Mouse (Mus musculus) neural tube, embryonic 11.5 days (tissue): ENCODE results near the gene Tmem104. TPM values are rescaled to one million over a fixed set of nuclear protein-coding genes. Genes with fewer than 3 reads are reported as not detected.

Experiments used
- ATAC-seq: fragments of 200-750 bp; cut with Nextera tagmentation; 2 replicates; pipeline ENCODE4 v1.8.0; 2017; ENCODE audit warnings: moderate number of reproducible peaks, mild to moderate bottlenecking, moderate TSS enrichment, moderate library complexity; ENCODE audit not compliant: insufficient read depth, low FRiP score, low TSS enrichment
- DNase-seq: peaks from one replicate; pipeline ENCODE4 v3.0.0-alpha.2; 2015; ENCODE audit warnings: low spot score
- H3K27ac ChIP-seq: fragments of 300-500 bp; sonication (generic); 2 replicates; pipeline ENCODE4 v1.5.1; 2014; ENCODE audit warnings: low read depth, mild to moderate bottlenecking, low read length
- H3K27me3 ChIP-seq: fragments of 300-500 bp; sonication (generic); 2 replicates; pipeline ENCODE4 v1.6.1; 2014; ENCODE audit warnings: mild to moderate bottlenecking, low read length, mixed read lengths; ENCODE audit not compliant: control insufficient read depth, insufficient read depth
- H3K36me3 ChIP-seq: fragments of 300-500 bp; sonication (generic); 2 replicates; pipeline ENCODE4 v1.6.1; 2014; ENCODE audit warnings: mild to moderate bottlenecking, low read length, moderate library complexity, mixed read lengths; ENCODE audit not compliant: control insufficient read depth, insufficient read depth
- H3K4me1 ChIP-seq: fragments of 300-500 bp; sonication (generic); 2 replicates; pipeline ENCODE4 v1.6.1; 2014; ENCODE audit warnings: low read length, mixed read lengths; ENCODE audit not compliant: control insufficient read depth, insufficient read depth
- H3K4me2 ChIP-seq: fragments of 300-500 bp; sonication (generic); 2 replicates; pipeline ENCODE4 v1.6.1; 2014; ENCODE audit warnings: low read depth, mild to moderate bottlenecking, moderate library complexity
- H3K4me3 ChIP-seq: fragments of 300-500 bp; sonication (generic); 2 replicates; pipeline ENCODE4 v1.5.1; 2014; ENCODE audit warnings: low read depth, low read length
- H3K9ac ChIP-seq: fragments of 300-500 bp; sonication (generic); 2 replicates; pipeline ENCODE4 v1.6.1; 2014; ENCODE audit warnings: mild to moderate bottlenecking, low read length
- H3K9me3 ChIP-seq: fragments of 300-500 bp; sonication (generic); 2 replicates; pipeline ENCODE4 v1.6.1; 2016; ENCODE audit warnings: low read length; ENCODE audit not compliant: control insufficient read depth
- WGBS: fragments of 180-500 bp; shearing (Covaris S2); extraction: QIAGEN DNeasy Blood & Tissue Kit; methylation state at CpG from one replicate; pipeline ENCODE4 v1.1.7; 2014; 5-methylcytosine and 5-hydroxymethylcytosine counted together
- polyA plus RNA-seq: library from polyadenylated mRNA; unstranded; fragments of >200 nt; fragmentation: Nextera tagmentation; extraction: Ambion mirVana; gene quantifications from 2 replicates; pipeline ENCODE4 v1.2.1, GENCODE M21; 2014

The Tmem104 gene
- polyA plus RNA-seq, 1 experiment from 2014 or later = 11.0 TPM

DNA sequence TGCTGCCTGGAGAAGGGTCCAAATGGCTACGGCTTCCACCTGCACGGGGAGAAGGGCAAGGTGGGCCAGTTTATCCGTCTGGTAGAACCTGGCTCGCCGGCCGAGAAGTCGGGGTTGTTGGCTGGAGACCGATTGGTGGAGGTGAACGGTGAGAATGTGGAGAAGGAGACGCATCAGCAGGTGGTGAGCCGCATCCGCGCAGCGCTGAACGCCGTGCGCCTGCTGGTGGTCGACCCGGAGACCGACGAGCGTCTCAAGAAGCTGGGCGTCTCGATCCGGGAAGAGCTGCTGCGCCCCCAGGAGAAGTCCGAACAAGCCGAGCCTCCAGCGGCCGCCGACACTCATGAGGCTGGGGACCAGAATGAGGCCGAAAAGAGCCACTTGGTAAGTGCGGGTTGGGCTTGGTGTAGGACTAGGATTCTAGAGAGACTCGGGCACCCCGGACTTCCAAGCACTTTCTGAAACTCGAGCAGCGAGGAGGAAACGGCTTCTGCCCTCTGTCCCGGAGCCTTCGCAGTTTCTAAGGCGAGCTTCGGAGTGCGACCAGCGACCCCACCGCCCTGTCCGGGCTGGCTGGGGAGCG is 23.6 kb upstream of the Tmem104 start:
- H3K36me3 ChIP-seq = no peaks in the 10 kb centered on the region
- peak overlapping the region; percentile 66 for H3K4me3 ChIP-seq
- H3K27me3 ChIP-seq = peaks cover 9% of the 10 kb centered on the region
- DNase-seq (peak; percentile 66), ATAC-seq (peak; percentile 32)
- peaks cover 19% of the 10 kb centered on the region for H3K4me1 ChIP-seq
- peak overlapping the region; percentile 31 for H3K9ac ChIP-seq
- H3K4me2 ChIP-seq = peak overlapping the region; percentile 79
- no peaks in the 10 kb centered on the region for H3K9me3 ChIP-seq
- under 1% methylated on average over 47 of the region's 47 CpGs for WGBS
- H3K27ac ChIP-seq = no peak overlapping the region

- no peak for DNase-seq
- Histone ChIP-seq H3K9me3 (no peaks in the 10 kb centered on the region), H3K9ac (peak overlapping the region; percentile 31), H3K27ac (no peak overlapping the region), H3K4me1 (peaks cover 19% of the 10 kb centered on the region), H3K27me3 (peaks cover 9% of the 10 kb centered on the region), H3K36me3 (no peaks in the 10 kb centered on the region), H3K4me2 (peak overlapping the region; percentile 79), H3K4me3 (peak overlapping the region; percentile 66)
- WGBS = under 1% methylated on average over 14 of the region's 14 CpGs
- ATAC-seq = no peak
Measured at GRCm38 (mm10) chr11:115164341-115164975, 22.8 kb upstream of the Tmem104 start.

DNA sequence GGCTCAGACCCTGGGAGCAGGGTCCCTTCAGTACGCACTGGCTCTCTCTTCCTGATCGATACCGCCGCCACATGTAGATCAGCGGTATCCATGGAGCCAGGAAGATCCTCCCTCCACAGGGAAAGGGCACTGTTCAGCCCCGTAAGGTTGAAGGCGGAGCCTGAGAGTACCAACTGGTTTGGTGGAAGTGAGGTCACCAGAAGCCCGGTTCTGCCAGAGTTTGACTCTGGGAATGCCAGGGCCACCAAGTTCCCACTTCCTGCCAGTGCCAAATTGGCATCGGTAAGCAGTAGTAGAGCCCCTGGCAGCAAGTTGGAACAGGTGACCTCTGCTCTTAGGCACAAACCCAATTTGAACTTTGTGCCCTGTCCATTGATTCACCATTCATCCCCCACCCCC is 22.3 kb upstream of the Tmem104 start:
- peaks cover 19% of the 10 kb centered on the region for H3K4me1 ChIP-seq
- H3K4me2 ChIP-seq = peak overlapping the region; percentile 79
- 0% methylated on average over 8 of the region's 9 CpGs for WGBS
- no peaks in the 10 kb centered on the region for H3K9me3 ChIP-seq
- H3K4me3 ChIP-seq = peak overlapping the region; percentile 66
- ATAC-seq (no peak), DNase-seq (no peak)
- no peaks in the 10 kb centered on the region for H3K36me3 ChIP-seq
- H3K27ac ChIP-seq = no peak overlapping the region
- peak overlapping the region; percentile 31 for H3K9ac ChIP-seq
- H3K27me3 ChIP-seq = peaks cover 9% of the 10 kb centered on the region

DNA sequence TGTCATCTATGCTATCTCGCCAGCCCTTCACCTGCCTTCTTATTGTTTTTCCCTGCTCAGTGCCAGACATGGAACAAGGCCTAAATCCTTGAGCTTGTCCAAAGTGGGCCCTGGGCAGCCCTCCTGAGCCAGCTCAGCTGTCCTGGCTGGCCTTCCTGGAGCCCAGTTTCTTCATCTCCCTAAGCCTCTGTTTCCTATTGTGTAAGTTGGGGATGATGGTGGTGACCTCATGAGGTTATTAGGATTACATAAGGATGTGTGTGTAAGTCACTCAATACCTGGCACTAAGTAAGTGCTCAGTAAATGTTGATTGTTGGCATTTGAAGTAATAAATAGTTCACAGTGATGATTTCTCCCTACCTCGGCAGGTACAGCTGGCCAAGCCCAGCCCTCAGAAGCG is 20.5 kb upstream of the Tmem104 start:
- no peak for DNase-seq
- ATAC-seq = no peak
- H3K4me1 ChIP-seq = peaks cover 26% of the 10 kb centered on the region

DNA sequence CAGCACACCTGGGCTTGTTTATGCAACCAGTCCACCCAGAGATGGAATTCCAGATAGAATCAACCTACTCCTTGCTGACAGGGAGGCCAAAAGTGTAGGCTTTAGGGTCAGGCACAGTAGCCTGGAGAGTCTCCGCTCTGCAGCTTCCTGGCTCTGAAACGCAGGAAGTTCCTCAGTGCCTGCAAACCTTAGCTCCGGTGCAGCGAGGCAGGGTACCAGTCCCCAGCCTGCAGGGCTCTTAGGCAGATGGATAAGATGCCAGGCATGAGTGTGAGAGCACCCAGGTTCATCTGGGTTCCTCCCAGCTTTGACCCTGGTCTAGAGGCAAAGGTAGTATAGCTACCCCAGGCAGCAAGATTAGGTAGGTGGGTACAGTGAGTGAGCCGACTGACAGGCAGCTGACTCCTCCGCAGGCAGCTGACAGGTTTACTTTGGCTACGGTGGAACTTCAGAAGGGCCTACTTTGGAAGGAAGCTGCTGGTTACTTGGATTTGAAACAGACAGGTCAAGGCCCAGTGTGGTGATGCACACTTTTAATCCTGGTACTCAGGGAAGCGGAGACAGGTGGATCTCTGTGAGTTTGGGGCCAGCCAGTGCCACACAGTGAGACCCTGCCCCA is 19.5 kb upstream of the Tmem104 start:
- H3K27me3 ChIP-seq = peaks cover 9% of the 10 kb centered on the region
- 92% methylated on average over 8 of the region's 8 CpGs for WGBS

More for the DNA sequence above, 20.5 kb upstream of the Tmem104 start:
- H3K9me3 ChIP-seq = no peaks in the 10 kb centered on the region
- H3K4me2 ChIP-seq = no peak overlapping the region
- 85% methylated on average over 3 of the region's 3 CpGs for WGBS
- no peak overlapping the region for H3K9ac ChIP-seq
- H3K27me3 ChIP-seq = peaks cover 9% of the 10 kb centered on the region
- no peak overlapping the region for H3K4me3 ChIP-seq
- no peak overlapping the region for H3K27ac ChIP-seq
- H3K36me3 ChIP-seq = no peaks in the 10 kb centered on the region

DNA sequence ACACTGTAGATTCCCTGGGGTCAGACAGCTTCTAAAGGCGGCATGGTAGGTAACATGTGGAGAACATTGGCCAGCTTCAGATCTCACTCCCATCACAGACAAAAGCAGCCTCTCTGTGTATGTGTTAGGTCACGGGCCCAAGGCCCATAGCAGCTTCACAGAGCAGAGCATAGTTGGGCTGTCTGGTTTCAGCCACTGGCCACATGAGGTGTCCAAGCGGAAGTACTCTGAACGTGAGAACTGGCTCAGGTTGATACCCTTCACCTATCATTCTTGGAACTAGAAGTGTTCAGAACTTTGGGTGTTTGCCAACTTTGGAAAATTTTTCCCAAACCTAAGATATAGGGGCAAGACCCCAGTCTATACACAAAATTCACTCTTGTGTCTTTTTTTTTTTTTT is 17.9 kb upstream of the Tmem104 start:
- WGBS = 89% methylated on average over 4 of the region's 4 CpGs
- no peak overlapping the region for H3K9ac ChIP-seq
- no peak overlapping the region for H3K27ac ChIP-seq
- no peak for ATAC-seq
- peaks cover 27% of the 10 kb centered on the region for H3K4me1 ChIP-seq
- no peaks in the 10 kb centered on the region for H3K9me3 ChIP-seq
- no peak overlapping the region for H3K4me2 ChIP-seq
- no peaks in the 10 kb centered on the region for H3K36me3 ChIP-seq
- DNase-seq = no peak
- peaks cover 6% of the 10 kb centered on the region; the same call in 1 of the 2 replicates for H3K27me3 ChIP-seq
- H3K4me3 ChIP-seq = no peak overlapping the region

More for the DNA sequence above, 19.5 kb upstream of the Tmem104 start:
- H3K4me2 ChIP-seq = no peak overlapping the region
- H3K4me1 ChIP-seq = peaks cover 29% of the 10 kb centered on the region
- H3K27ac ChIP-seq = no peak overlapping the region
- H3K4me3 ChIP-seq = no peak overlapping the region
- no peaks in the 10 kb centered on the region for H3K36me3 ChIP-seq
- no peak for ATAC-seq
- H3K9ac ChIP-seq = no peak overlapping the region
- no peaks in the 10 kb centered on the region for H3K9me3 ChIP-seq
- no peak for DNase-seq

GRCm38 (mm10) chr11:115171125-115171524 is 16.2 kb upstream of the Tmem104 start:
- Histone ChIP-seq H3K36me3 (no peaks in the 10 kb centered on the region), H3K27ac (no peak overlapping the region), H3K27me3 (no peaks in the 10 kb centered on the region), H3K4me3 (no peak overlapping the region), H3K4me1 (peaks cover 22% of the 10 kb centered on the region), H3K4me2 (no peak overlapping the region), H3K9ac (no peak overlapping the region), H3K9me3 (no peaks in the 10 kb centered on the region)
- no peak for DNase-seq
- ATAC-seq = no peak
- WGBS = 31% methylated on average over 8 of the region's 8 CpGs

DNA sequence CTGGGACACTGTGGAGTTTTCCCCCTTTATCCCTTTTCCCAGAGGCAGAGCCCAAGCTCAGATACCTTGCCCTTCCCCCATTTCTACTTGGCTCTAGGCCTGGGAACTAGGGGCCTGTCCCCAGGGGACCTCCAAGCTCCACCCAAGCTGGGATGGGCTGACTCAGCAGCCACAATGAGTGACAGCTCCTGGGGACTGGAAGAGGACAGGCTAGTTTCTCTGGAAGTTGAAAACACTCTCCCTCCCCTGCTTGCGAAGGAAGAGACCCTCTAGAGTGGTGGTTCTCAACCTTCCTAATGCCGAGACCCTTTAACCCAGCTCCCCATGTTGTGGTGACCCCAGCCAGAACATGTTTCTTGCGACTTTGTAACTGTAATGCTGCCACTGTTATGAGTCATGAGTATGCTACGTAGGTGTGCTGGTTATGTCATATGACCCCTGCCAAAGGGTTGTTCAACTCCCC is 14.4 kb upstream of the Tmem104 start:
- H3K9me3 ChIP-seq = no peaks in the 10 kb centered on the region
- ATAC-seq (no peak), DNase-seq (no peak)
- no peak overlapping the region for H3K4me2 ChIP-seq
- peaks cover 31% of the 10 kb centered on the region for H3K4me1 ChIP-seq
- no peaks in the 10 kb centered on the region for H3K36me3 ChIP-seq
- no peaks in the 10 kb centered on the region for H3K27me3 ChIP-seq
- H3K4me3 ChIP-seq = no peak overlapping the region
- 27% methylated on average over 4 of the region's 4 CpGs for WGBS
- H3K27ac ChIP-seq = no peak overlapping the region
- no peak overlapping the region for H3K9ac ChIP-seq
